Mouse (Mus musculus) heart, embryonic 11.5 days (tissue): ENCODE data around the gene Hist1h1d. TPM values are rescaled to one million over a fixed set of nuclear protein-coding genes. Genes with fewer than 3 reads are reported as not detected.
"Not testable (repeated sequence)": the region's sequence is repeated elsewhere in the genome, so short reads cannot be mapped to it uniquely, and the experiment has no call there.

Source experiments
- ATAC-seq: fragments of 200-750 bp; cut with Nextera tagmentation; replicated peaks from 2 replicates; pipeline ENCODE4 v1.8.0; 2017; ENCODE audit warnings: moderate library complexity; ENCODE audit not compliant: insufficient number of reproducible peaks, low FRiP score, low TSS enrichment
- H3K27ac ChIP-seq: fragments of 300-500 bp; sonication (generic); 2 replicates; pipeline ENCODE4 v1.5.1; 2014; ENCODE audit warnings: mild to moderate bottlenecking, low read depth, low read length
- H3K27me3 ChIP-seq: fragments of 300-500 bp; sonication (generic); 2 replicates; pipeline ENCODE4 v1.6.1; 2014; ENCODE audit warnings: mild to moderate bottlenecking, low read length, mixed read lengths; ENCODE audit not compliant: control insufficient read depth, insufficient read depth
- H3K36me3 ChIP-seq: fragments of 300-500 bp; sonication (generic); 2 replicates; pipeline ENCODE4 v1.6.1; 2014; ENCODE audit warnings: mild to moderate bottlenecking, low read length, moderate library complexity, mixed read lengths; ENCODE audit not compliant: control insufficient read depth, insufficient read depth
- H3K4me1 ChIP-seq: fragments of 300-500 bp; sonication (generic); 2 replicates; pipeline ENCODE4 v1.6.1; 2014; ENCODE audit warnings: low read length; ENCODE audit not compliant: control insufficient read depth, insufficient read depth
- H3K4me2 ChIP-seq: fragments of 300-500 bp; sonication (generic); 2 replicates; pipeline ENCODE4 v1.6.1; 2014; ENCODE audit warnings: mild to moderate bottlenecking, moderate library complexity
- H3K4me3 ChIP-seq: fragments of 300-500 bp; sonication (generic); 2 replicates; pipeline ENCODE4 v1.5.1; 2014; ENCODE audit warnings: low read depth, low read length
- H3K9ac ChIP-seq: fragments of 300-500 bp; sonication (generic); 2 replicates; pipeline ENCODE4 v1.6.1; 2014; ENCODE audit warnings: mild to moderate bottlenecking, low read depth, low read length, moderate library complexity
- H3K9me3 ChIP-seq: fragments of 300-500 bp; sonication (generic); replicated peaks from 2 replicates; pipeline ENCODE4 v1.6.1; 2016; ENCODE audit warnings: low read length; ENCODE audit not compliant: control insufficient read depth
- WGBS: fragments of 180-500 bp; shearing (Covaris S2); extraction: QIAGEN DNeasy Blood & Tissue Kit; methylation state at CpG from one replicate; pipeline ENCODE4 v1.1.7; 2014; ENCODE audit not compliant: insufficient replicate concordance; 5-methylcytosine and 5-hydroxymethylcytosine counted together
- polyA plus RNA-seq: library from polyadenylated mRNA; unstranded; fragments of >200 nt; fragmentation: Nextera tagmentation; extraction: Ambion mirVana; gene quantifications from 2 replicates; pipeline ENCODE4 v1.2.1, GENCODE M21; 2014

Hist1h1d gene
- polyA plus RNA-seq, 1 experiment from 2014 or later, result 0.27 TPM

DNA sequence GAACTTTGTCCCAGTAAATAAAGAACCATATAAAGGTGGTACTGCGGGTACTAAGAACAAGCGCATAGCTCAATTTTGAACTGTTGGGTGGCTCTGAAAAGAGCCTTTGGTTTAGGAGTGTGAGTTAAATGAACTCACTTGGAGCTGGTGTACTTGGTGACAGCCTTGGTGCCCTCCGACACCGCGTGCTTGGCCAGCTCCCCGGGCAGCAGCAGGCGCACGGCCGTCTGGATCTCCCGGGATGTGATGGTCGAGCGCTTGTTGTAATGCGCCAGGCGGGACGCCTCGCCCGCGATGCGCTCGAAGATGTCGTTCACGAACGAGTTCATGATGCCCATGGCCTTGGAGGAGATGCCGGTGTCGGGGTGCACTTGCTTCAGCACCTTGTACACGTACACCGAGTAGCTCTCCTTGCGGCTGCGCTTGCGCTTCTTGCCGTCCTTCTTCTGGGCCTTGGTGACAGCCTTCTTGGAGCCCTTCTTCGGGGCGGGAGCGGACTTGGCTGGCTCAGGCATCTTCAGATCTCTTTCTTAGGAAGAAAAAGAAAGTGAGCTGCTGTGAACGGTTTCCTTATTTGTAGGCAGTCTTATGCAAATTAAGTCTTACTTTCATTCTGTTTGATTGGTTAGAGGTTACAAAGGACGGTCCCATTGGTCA is 32.5 kb downstream of the Hist1h1d start:
- peaks cover 18% of the 10 kb centered on the region; the same call in 1 of the 2 replicates for H3K4me1 ChIP-seq
- ATAC-seq, result peak; percentile 83
- under 1% methylated on average over 21 of the region's 36 CpGs for WGBS
- H3K27me3 ChIP-seq, H3K9me3 ChIP-seq, H3K36me3 ChIP-seq: not testable (repeated sequence)
- peak overlapping the region; percentile 80 for H3K9ac ChIP-seq
- peak overlapping the region; percentile 96 for H3K27ac ChIP-seq
- peak overlapping the region; percentile 69 for H3K4me2 ChIP-seq
- H3K4me3 ChIP-seq, result peak overlapping the region; percentile 38

DNA sequence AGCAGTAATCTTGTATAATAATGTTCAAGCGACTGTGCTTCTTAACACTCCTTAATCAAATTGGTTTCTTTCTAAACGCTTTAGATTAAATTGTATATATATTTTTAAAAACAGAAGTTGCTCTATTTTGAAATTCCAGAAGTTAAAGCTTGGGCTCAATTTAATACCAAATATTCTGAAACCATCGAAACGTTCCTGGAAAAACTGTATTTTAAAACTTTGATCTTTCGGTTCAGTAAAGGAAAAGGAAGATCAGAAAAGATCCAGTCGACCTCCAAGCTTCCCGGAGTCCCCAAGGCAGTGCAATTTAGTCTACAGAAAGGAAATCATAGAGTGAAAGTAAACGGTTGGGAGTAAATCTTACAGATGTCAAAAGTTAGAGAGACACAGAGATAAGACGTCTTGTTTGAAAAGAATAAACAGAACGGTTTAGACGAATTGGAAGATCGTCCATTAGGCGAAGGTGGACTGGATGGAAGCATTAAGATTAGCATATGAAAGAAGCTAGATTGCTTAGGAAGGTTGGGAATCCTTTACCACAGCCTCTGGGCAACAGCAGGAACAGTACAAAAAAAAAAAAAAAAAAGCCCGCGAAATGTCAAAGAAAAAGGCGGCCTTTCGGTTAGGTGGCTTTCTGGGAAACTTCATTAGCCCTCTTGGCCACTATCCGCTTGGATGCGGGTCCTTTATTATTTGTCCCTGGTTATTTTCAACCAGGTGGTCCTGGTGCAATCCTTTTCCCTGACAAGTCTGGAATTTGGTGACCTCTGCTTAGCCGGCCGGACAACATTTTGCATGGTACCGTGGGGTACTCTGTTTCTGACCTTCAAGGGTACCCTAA is 33.3 kb downstream of the Hist1h1d start:
- H3K4me3 ChIP-seq, result peak overlapping the region; percentile 36
- no peaks in the 10 kb centered on the region for H3K27me3 ChIP-seq
- 3% methylated on average over 22 of the region's 22 CpGs for WGBS
- H3K36me3 ChIP-seq, result no peaks in the 10 kb centered on the region
- peak overlapping the region; percentile 69 for H3K4me2 ChIP-seq
- no peaks in the 10 kb centered on the region for H3K9me3 ChIP-seq
- peak overlapping the region; percentile 96 for H3K27ac ChIP-seq
- peaks cover 18% of the 10 kb centered on the region; the same call in 1 of the 2 replicates for H3K4me1 ChIP-seq
- H3K9ac ChIP-seq, result peak overlapping the region; percentile 71
- ATAC-seq, result no peak

DNA sequence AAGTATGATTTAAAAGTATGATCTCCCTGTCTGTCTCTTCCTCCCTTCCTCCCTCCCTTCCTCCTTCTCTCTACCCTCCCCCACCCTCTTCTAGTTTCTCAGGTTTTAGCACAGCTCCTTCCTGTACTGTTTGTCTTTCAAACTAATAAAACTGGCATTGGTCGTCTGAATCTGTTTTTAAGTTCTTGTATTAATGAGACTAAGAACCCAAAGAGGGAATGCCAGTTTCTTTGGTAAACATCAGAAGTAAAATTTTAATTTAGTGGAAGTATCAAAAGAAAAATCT is 33.8 kb downstream of the Hist1h1d start:
- no peaks in the 10 kb centered on the region for H3K9me3 ChIP-seq
- H3K4me3 ChIP-seq, result peak overlapping the region; percentile 36
- peak overlapping the region; percentile 69 for H3K4me2 ChIP-seq
- peak overlapping the region; percentile 71 for H3K9ac ChIP-seq
- peak overlapping the region; percentile 96 for H3K27ac ChIP-seq
- H3K4me1 ChIP-seq, result peaks cover 16% of the 10 kb centered on the region; the same call in 1 of the 2 replicates
- 12% methylated on average over 1 of the region's 1 CpGs for WGBS
- ATAC-seq, result no peak
- no peaks in the 10 kb centered on the region for H3K27me3 ChIP-seq
- H3K36me3 ChIP-seq, result no peaks in the 10 kb centered on the region

DNA sequence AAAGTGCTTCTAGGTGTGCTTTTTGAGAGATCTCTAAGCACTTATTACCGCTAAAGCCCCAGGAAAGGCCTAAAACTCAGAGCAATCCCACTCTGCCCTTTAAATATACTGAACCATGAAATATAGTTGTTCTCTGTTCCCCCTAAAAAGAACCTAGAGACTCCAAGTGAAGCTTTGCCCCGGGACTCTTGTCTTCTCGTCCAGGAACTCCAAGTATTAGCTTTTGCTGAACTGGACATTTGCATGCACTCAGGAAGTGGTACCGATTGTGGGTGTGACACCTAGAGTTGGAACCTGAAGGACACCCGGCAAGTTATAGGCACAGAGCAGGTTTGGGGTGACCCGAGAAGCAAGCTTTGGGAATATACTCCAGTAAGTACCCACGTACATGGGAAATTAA is 38.1 kb downstream of the Hist1h1d start:
- Histone ChIP-seq H3K9me3 (no peaks in the 10 kb centered on the region), H3K4me1 (peaks cover 10% of the 10 kb centered on the region), H3K4me2 (no peak overlapping the region), H3K36me3 (no peaks in the 10 kb centered on the region), H3K27me3 (no peaks in the 10 kb centered on the region), H3K27ac (no peak overlapping the region), H3K9ac (no peak overlapping the region), H3K4me3 (no peak overlapping the region)
- WGBS, result 88% methylated on average over 7 of the region's 7 CpGs
- no peak for ATAC-seq

DNA sequence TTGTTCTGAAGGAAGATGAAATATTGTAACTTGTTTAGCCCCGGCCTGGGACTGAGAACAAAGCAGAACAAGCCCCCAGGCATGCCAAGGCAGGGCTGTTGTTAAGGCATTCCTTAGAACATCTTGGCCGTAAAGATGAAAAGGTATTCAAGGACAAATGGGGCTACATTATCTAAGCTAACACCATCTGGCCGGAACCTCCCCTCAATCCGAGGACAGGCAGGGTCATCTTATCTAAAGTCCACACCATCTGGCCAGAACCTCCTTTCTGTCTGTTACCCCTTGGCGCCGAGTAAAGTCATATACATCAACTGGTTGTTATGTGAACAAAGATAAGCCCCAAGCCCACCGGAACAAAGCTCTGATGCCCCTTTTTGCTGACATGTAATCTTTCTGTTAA is 38.8 kb downstream of the Hist1h1d start:
- not testable (repeated sequence) for H3K36me3 ChIP-seq, H3K9me3 ChIP-seq, H3K9ac ChIP-seq, H3K27ac ChIP-seq, H3K4me3 ChIP-seq, H3K27me3 ChIP-seq, H3K4me1 ChIP-seq, H3K4me2 ChIP-seq, ATAC-seq
- WGBS, result 65% methylated on average over 7 of the region's 7 CpGs

DNA sequence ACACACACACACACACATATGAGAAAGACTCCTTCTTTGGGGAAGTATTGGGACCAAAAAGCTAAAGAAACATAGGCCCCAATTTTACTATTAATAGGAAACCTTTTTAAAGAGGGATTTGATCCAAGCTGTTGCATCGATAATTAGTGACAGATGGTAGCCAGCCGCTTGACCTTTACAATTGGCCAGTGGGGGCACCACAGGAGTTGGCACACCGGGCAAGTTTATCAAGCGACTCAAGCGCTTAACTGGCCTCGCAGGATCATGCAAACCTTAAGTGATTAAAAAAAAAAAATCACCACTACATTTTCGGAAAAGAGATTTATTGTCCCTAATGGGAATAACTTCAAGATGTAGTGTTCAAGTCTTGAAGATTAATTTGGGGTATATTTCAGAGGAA is 39.6 kb downstream of the Hist1h1d start:
- no peaks in the 10 kb centered on the region for H3K27me3 ChIP-seq
- WGBS, result 89% methylated on average over 7 of the region's 7 CpGs
- H3K4me1 ChIP-seq, result peaks cover 5% of the 10 kb centered on the region; the same call in 1 of the 2 replicates
- no peaks in the 10 kb centered on the region for H3K9me3 ChIP-seq
- no peak for ATAC-seq
- no peak overlapping the region for H3K27ac ChIP-seq
- H3K36me3 ChIP-seq, result no peaks in the 10 kb centered on the region
- no peak overlapping the region for H3K4me3 ChIP-seq
- no peak overlapping the region for H3K9ac ChIP-seq
- H3K4me2 ChIP-seq, result no peak overlapping the region

DNA sequence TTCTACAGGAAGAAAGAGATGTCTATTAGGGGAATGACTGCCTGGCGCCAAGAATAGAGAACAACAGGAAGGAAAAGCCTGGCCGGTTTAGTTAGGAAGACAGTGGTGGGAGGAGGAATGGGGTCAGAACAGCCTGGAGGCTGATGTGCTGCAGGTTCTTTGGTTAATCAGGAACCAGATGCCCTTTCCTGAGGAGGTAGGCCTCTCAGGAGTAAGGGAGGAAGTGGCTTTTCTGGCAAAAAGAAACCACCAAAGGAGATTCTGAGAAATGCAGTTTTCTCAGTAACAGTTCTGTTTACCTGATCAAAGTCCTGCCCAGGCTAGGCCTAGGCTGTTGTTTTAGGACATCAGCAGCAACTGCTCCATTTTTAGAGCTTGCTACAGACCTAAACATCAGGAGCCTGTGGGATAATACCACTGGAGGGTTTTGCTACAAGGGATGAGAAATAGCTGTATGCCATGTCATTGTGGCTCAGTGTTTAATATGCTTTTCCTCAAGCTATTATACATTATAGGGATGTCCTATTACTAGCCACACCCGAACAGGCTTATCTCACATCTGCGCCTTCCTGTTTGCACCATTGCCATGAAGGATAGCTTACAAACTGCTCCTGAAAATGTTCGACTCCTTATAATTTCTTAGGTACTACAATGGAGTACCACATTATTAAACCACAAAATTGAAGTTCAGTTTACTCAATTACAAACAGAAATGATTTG is 40.1 kb downstream of the Hist1h1d start:
- Histone ChIP-seq H3K27me3 (no peaks in the 10 kb centered on the region), H3K27ac (no peak overlapping the region), H3K9ac (no peak overlapping the region), H3K4me2 (no peak overlapping the region), H3K36me3 (no peaks in the 10 kb centered on the region), H3K4me3 (no peak overlapping the region), H3K4me1 (peaks cover 5% of the 10 kb centered on the region; the same call in 1 of the 2 replicates), H3K9me3 (no peaks in the 10 kb centered on the region)
- 60% methylated on average over 5 of the region's 5 CpGs for WGBS
- ATAC-seq, result no peak

DNA sequence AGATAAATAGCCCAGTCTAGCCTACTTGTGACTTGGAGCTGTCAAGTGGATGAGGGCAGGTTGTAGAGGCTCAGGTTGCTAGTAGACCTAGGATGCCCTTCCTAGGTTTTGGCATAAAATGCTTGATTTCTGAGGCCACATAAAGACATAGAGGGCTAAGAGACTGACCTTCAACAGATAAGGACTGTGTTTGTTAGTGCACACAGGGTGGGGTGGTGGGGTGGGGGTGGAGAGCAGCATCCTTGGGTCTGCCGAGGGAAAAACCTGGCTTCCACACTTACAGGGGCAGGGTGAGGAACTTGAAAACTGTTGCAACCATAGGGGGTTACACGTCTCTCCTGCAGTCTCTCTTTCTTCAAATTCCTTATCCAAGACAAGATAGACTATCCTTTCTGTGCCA is 42.1 kb downstream of the Hist1h1d start:
- Histone ChIP-seq H3K4me3 (no peak overlapping the region), H3K4me1 (peaks cover 5% of the 10 kb centered on the region; the same call in 1 of the 2 replicates), H3K9ac (no peak overlapping the region), H3K27me3 (no peaks in the 10 kb centered on the region), H3K9me3 (no peaks in the 10 kb centered on the region), H3K36me3 (no peaks in the 10 kb centered on the region), H3K27ac (no peak overlapping the region), H3K4me2 (no peak overlapping the region)
- 65% methylated on average over 2 of the region's 2 CpGs for WGBS
- ATAC-seq, result no peak
